ENCODE assay signal across 9 mouse cellular contexts in the genomic region with DNA sequence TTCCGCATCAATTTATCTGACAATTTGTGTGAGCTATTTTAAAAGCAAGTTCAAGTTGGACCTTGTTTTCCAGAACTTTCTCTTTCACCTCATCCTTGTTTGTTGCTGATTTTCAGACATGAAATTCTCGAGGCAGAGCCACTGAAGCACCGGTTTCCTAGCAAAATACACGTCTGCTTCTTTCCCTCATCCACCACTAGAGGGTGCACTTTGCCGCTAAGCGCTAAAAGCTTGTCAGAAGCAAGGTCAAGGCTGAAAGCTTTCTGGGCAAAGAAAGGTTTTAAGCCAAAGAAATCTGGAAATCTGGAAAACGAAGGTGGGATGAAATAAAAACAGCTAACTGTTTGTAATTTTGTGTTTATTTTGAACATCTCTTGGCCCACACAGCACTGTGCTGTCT. TPM values are rescaled to one million over a fixed set of nuclear protein-coding genes. Genes with fewer than 3 reads are reported as not detected.
DNase-seq lines count a peak whose midpoint lies in the region; ATAC-seq and TF ChIP-seq lines count a peak whose summit lies in the region.
"Had no signal": no experiment of that assay in that cellular context is flagged by ENCODE, and none has a peak within 500 bp of the region (broad histone marks: within the 10 kb centered on the region; RNA-seq: fewer than 3 reads in every experiment).

No protein-coding gene starts in this region.

- whole genome bisulfite sequencing in liver, embryonic 14.5 days (ENCODE audit: insufficient replicate concordance): 9% methylated on average over 7 of the region's 7 CpGs

- TF ChIP-seq POLR2A in brain, embryonic 14.5 days (IDR thresholded peaks at IDR 0.05; ENCODE audit: borderline replicate concordance, extremely low read depth, insufficient read depth, insufficient read length, poor library complexity, severe bottlenecking): no peak

- H3K9ac ChIP-seq in liver, embryonic 14.5 days (replicated peaks): no peak overlapping the region
- H3K9ac ChIP-seq: limb, embryonic 13.5 days had no signal

- no peak overlapping the region for H3K27ac ChIP-seq in liver, embryonic 14.5 days
- H3K27ac ChIP-seq: limb, embryonic 13.5 days had no signal

- H3K36me3 ChIP-seq in liver, embryonic 14.5 days (replicated peaks; ENCODE audit: control insufficient read depth, insufficient read depth, low read depth): no peaks in the 10 kb centered on the region
- H3K36me3 ChIP-seq: limb, embryonic 13.5 days had no signal

- peaks cover 18% of the 10 kb centered on the region for H3K27me3 ChIP-seq in liver, embryonic 14.5 days (ENCODE audit: control insufficient read depth, insufficient read depth, low read length)

- TF ChIP-seq EP300 in liver, embryonic 14.5 days (IDR thresholded peaks at IDR 0.05; ENCODE audit: low read depth): no peak

- no peak for ATAC-seq in liver, embryonic 14.5 days (ENCODE audit: insufficient read depth)
- no peak for ATAC-seq in megakaryocyte-erythroid progenitor cell, adult 5-6 weeks (replicated peaks; ENCODE audit: low FRiP score, low TSS enrichment, poor library complexity, severe bottlenecking)

- H3K4me2 ChIP-seq in liver, embryonic 14.5 days (ENCODE audit: low read depth): no peak overlapping the region
- H3K4me2 ChIP-seq: limb, embryonic 13.5 days had no signal

- no peaks in the 10 kb centered on the region for H3K9me3 ChIP-seq in liver, embryonic 14.5 days (ENCODE audit: control insufficient read depth, low read length)
- H3K9me3 ChIP-seq: limb, embryonic 13.5 days had no signal

- no peaks in the 10 kb centered on the region for H3K4me1 ChIP-seq in liver, embryonic 14.5 days (replicated peaks; ENCODE audit: control insufficient read depth in 2 of 2, insufficient read depth in 2 of 2, low read length in 1 of 2)

- peak; percentile 93 for TF ChIP-seq CTCF in brain, embryonic 14.5 days (IDR thresholded peaks at IDR 0.05; ENCODE audit: borderline replicate concordance, extremely low read depth, insufficient read depth, insufficient read length)
- TF ChIP-seq CTCF in liver, embryonic 14.5 days (IDR thresholded peaks at IDR 0.05; ENCODE audit: low read depth): peak; percentile 89

- no peak overlapping the region for H3K4me3 ChIP-seq in liver, embryonic 14.5 days (ENCODE audit: insufficient read depth in 1 of 2, low read depth in 2 of 2, low read length in 2 of 2)
- H3K4me3 ChIP-seq: limb, embryonic 13.5 days had no signal

- DNase-seq in urinary bladder, postnatal 14 days (ENCODE audit: low spot score): peak; percentile 83
- no peak for DNase-seq in urinary bladder, postnatal 10 days (ENCODE audit: low spot score)
- DNase-seq in brain, embryonic 14.5 days (ENCODE audit: low read depth): peak; percentile 94
- peak; percentile 92 for DNase-seq in forelimb bud, embryonic 11.5 days (ENCODE audit: low read depth, low spot score)
- DNase-seq in kidney, postnatal 10 days: peak; percentile 88
- peak; percentile 37 to 49 (median 41) for DNase-seq in liver, embryonic 14.5 days (ENCODE audit: low read depth in 3 of 3, low spot score in 3 of 3)
- peak; percentile 76 for DNase-seq in right cerebral cortex, postnatal 25 days

RNA-seq across cellular contexts. Expression of a gene that starts 27.0 kb away (rescaled TPM):
- polyA plus RNA-seq in brain, embryonic 14.5 days (2012; rRNA removed): 10.1 and 20.2 TPM in 2 replicates
- 16.3 and 22.2 TPM in 2 replicates for polyA plus RNA-seq in liver, embryonic 14.5 days (2012; rRNA removed)
- polyA plus RNA-seq in liver, embryonic 14.5 days (2014; fragmentation: Nextera tagmentation; extraction: Ambion mirVana): 37.2 and 37.6 TPM in 2 replicates
- total RNA-seq in megakaryocyte-erythroid progenitor cell, adult 5-6 weeks (2014; fragmentation: Nextera tagmentation): 47.9 and 82.8 TPM in 2 replicates
- 23.4 and 29.7 TPM in 2 replicates for total RNA-seq in megakaryocyte-erythroid progenitor cell, adult 5-6 weeks (2017)

RNA-seq across cellular contexts. Expression of a gene that starts 33.6 kb away (rescaled TPM):
- polyA plus RNA-seq in brain, embryonic 14.5 days (2012; rRNA removed): 9.7 and 16.8 TPM in 2 replicates
- 1.3 and 1.6 TPM in 2 replicates for polyA plus RNA-seq in liver, embryonic 14.5 days (2012; rRNA removed)
- 1.7 TPM in 2 replicates for polyA plus RNA-seq in liver, embryonic 14.5 days (2014; fragmentation: Nextera tagmentation; extraction: Ambion mirVana)
- total RNA-seq in megakaryocyte-erythroid progenitor cell, adult 5-6 weeks (2014; fragmentation: Nextera tagmentation): 10.3 and 15.6 TPM in 2 replicates
- 6.6 and 6.7 TPM in 2 replicates for total RNA-seq in megakaryocyte-erythroid progenitor cell, adult 5-6 weeks (2017)
